Comparison of ENCODE assay signal across 8 mouse cellular contexts in the genomic region with DNA sequence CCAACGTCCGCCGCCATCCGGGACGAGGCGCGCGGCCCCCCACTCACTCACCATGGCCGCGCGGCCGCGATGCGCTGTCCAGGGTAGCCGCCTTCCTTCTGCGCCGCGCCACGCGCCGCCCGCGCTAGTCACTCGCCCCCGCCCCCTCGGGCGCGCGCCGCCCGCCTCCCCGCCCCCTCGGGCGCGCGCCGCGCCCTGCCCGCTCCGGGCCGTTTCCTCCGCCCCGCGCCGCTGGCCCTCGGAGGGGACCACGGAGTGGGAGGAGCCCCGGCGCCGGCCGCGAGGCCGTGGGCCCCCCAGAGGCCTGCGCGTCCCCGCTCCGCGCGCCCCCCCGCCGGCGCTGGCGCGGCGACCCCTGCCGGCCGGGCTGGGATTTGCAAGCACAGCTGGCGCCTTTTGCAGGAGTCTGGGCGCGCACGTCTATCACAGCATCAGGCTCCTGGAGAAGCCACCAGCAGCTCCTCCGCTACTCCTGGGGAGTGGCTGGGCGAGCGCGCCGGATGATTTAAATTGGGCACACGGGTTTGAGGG. TPM values are rescaled to one million over a fixed set of nuclear protein-coding genes. Genes with fewer than 3 reads are reported as not detected.
DNase-seq lines count a peak whose midpoint lies in the region; ATAC-seq and TF ChIP-seq lines count a peak whose summit lies in the region.

Gene Elovl2, minus strand, starts transcription at position 102 of the 531 bp plus-strand sequence.

- H3K9ac ChIP-seq in hindbrain, embryonic 12.5 days = peak within 1 kb of the TSS; percentile 77

- CTCF ChIA-PET in Patski (lab: Charles Lee) = no interaction called here

- H3K4me3 ChIP-seq in hindbrain, embryonic 12.5 days = peak within 1 kb of the TSS; percentile 73

- 1% methylated on average over 47 of the region's 77 CpGs for WGBS in hindbrain, embryonic 12.5 days

- no peak for DNase-seq in Patski (ENCODE audit: low read depth, low spot score)
- peak; percentile 85 to 88 for DNase-seq in cerebellum, postnatal 10 days
- DNase-seq in frontal cortex, postnatal 36 days (ENCODE audit: low spot score in 2 of 2) = peak; percentile 54 to 57
- DNase-seq in layer of hippocampus, postnatal 25 days (ENCODE audit: extremely low spot score in 1 of 2, low spot score in 1 of 2) = peak; percentile 53 to 62
- peak; percentile 41 for DNase-seq in lung, postnatal 25 days (ENCODE audit: low spot score)
- peak; percentile 89 for DNase-seq in retina, postnatal 1 day
- peak; percentile 82 for DNase-seq in thymus, postnatal 4 days

- peaks cover 32% of the 10 kb centered on the region for H3K9me3 ChIP-seq in hindbrain, embryonic 12.5 days (replicated peaks)

- POLR2A ChIA-PET in Patski (lab: Charles Lee) = no interaction called here

- H3K4me1 ChIP-seq in hindbrain, embryonic 12.5 days = peaks cover 11% of the 10 kb centered on the region; the same call in 1 of the 2 replicates

- no peaks in the 10 kb centered on the region for H3K36me3 ChIP-seq in hindbrain, embryonic 12.5 days

- ATAC-seq in Patski = no peak
- peak; percentile 96 for ATAC-seq in hindbrain, embryonic 12.5 days (ENCODE audit: low FRiP score)

- H3K4me2 ChIP-seq in hindbrain, embryonic 12.5 days (replicated peaks) = peak within 1 kb of the TSS; percentile 49

- TF ChIP-seq CTCF in Patski (IDR thresholded peaks at IDR 0.05) = peak; percentile 27

- peaks cover 28% of the 10 kb centered on the region for H3K27me3 ChIP-seq in Patski
- no peaks in the 10 kb centered on the region for H3K27me3 ChIP-seq in hindbrain, embryonic 12.5 days

- H3K27ac ChIP-seq in hindbrain, embryonic 12.5 days = peak within 1 kb of the TSS; percentile 80

- in situ Hi-C loops in Patski (cut with MboI; ENCODE audit: low pct_unique_long_range_greater_than_20kb) = no loop called here

RNA-seq across cellular contexts. Expression of gene Elovl2, which starts in this region (rescaled TPM):
- not detected for polyA plus RNA-seq in Patski (2021)
- polyA plus RNA-seq in hindbrain, embryonic 12.5 days (2016; fragmentation: Nextera tagmentation; extraction: Ambion mirVana) = 38.0 and 41.4 TPM in 2 replicates
- 10 to 100 TPM; 21.9 to 22.4 TPM for total RNA-seq in layer of hippocampus, postnatal 25 days (2021)

Comparison
In these comparisons a context has a peak if more than half of its experiments do, and no peak if none do; other contexts are left out.
1. RNA of gene Elovl2 (polyA plus RNA-seq): 38.0 to 41.4 TPM in hindbrain, embryonic 12.5 days; not detected in Patski (single experiment); every median in the first group is over 10 times any median in the second.